Mouse (Mus musculus) right cerebral cortex, postnatal 25 days (tissue): ENCODE measurements around the gene Brpf1.
A peak's percentile ranks its signal among the peaks of the same experiment; 100 is the strongest.
"Not testable (repeated sequence)": the region's sequence is repeated elsewhere in the genome, so short reads cannot be mapped to it uniquely, and the experiment has no call there.

Source experiments
- DNase-seq: peaks from one replicate; pipeline ENCODE4 v3.0.0; 2022

Brpf1 gene

GRCm38 (mm10) chr6:113307481-113308121, 664 bp downstream of the Brpf1 start:
- peak; percentile 32 for DNase-seq

GRCm38 (mm10) chr6:113308141-113308540, 1.2 kb downstream of the Brpf1 start:
- no peak for DNase-seq

- no peak for DNase-seq
These were observed 9.0 kb downstream of the Brpf1 start for GRCm38 (mm10) chr6:113315972-113316371.

- DNase-seq = peak; percentile 98
These were observed 19.8 kb downstream of the Brpf1 start, which contains the start of gene Ogg1 for GRCm38 (mm10) chr6:113326533-113327315. TSS of gene Ogg1 (plus strand) at chr6:113326972.

GRCm38 (mm10) chr6:113329396-113329795, 22.5 kb downstream of the Brpf1 start:
- DNase-seq = no peak

GRCm38 (mm10) chr6:113330547-113330946, 23.6 kb downstream of the Brpf1 start:
- no peak for DNase-seq

- DNase-seq = no peak
These were observed 24.8 kb downstream of the Brpf1 start for GRCm38 (mm10) chr6:113331721-113332120.

GRCm38 (mm10) chr6:113332734-113333133, 25.8 kb downstream of the Brpf1 start:
- not testable (repeated sequence) for DNase-seq

GRCm38 (mm10) chr6:113333137-113333950, 26.4 kb downstream of the Brpf1 start:
- peak; percentile 51 for DNase-seq

GRCm38 (mm10) chr6:113334216-113334615, 27.3 kb downstream of the Brpf1 start:
- DNase-seq = no peak

GRCm38 (mm10) chr6:113336852-113337620, 30.1 kb downstream of the Brpf1 start:
- DNase-seq = no peak

GRCm38 (mm10) chr6:113341574-113341973, 34.6 kb downstream of the Brpf1 start:
- DNase-seq = peak; percentile 27

- DNase-seq = peak; percentile 29
These were observed 35.4 kb downstream of the Brpf1 start for GRCm38 (mm10) chr6:113342297-113342696.

GRCm38 (mm10) chr6:113343177-113344092, 36.5 kb downstream of the Brpf1 start, which contains the start of gene Camk1:
TSS of gene Camk1 (minus strand) at chr6:113343984.
- DNase-seq = peak; percentile 80

GRCm38 (mm10) chr6:113344321-113344720, 37.4 kb downstream of the Brpf1 start:
- no peak for DNase-seq

- no peak for DNase-seq
These were observed 40.0 kb downstream of the Brpf1 start for GRCm38 (mm10) chr6:113346897-113347296.

GRCm38 (mm10) chr6:113350538-113350937, 43.6 kb downstream of the Brpf1 start:
- no peak for DNase-seq

GRCm38 (mm10) chr6:113351161-113351560, 44.2 kb downstream of the Brpf1 start:
- DNase-seq = no peak

GRCm38 (mm10) chr6:113351653-113352052, 44.7 kb downstream of the Brpf1 start:
- DNase-seq = no peak

- DNase-seq = no peak
These were observed 45.9 kb downstream of the Brpf1 start for GRCm38 (mm10) chr6:113352820-113353219.

GRCm38 (mm10) chr6:113353696-113354095, 46.8 kb downstream of the Brpf1 start:
- no peak for DNase-seq
